Mouse (Mus musculus) cortical plate, adult 2 months (tissue): ENCODE data around the gene Ssc5d.

Experiments used
- CTCF ChIP-seq: fragments of 200-500 bp; IDR thresholded peaks from 2 replicates; pipeline ENCODE4 v1.5.1; 2011; ENCODE audit warnings: mild to moderate bottlenecking, control low read depth, low read length; ENCODE audit not compliant: insufficient read depth; ENCODE audit errors: extremely low read depth
- POLR2A ChIP-seq: fragments of 200-500 bp; IDR thresholded peaks from 2 replicates; pipeline ENCODE4 v1.6.1; 2011; ENCODE audit warnings: mild to moderate bottlenecking, low read length, control low read depth; ENCODE audit not compliant: insufficient read depth; ENCODE audit errors: extremely low read depth

DNA sequence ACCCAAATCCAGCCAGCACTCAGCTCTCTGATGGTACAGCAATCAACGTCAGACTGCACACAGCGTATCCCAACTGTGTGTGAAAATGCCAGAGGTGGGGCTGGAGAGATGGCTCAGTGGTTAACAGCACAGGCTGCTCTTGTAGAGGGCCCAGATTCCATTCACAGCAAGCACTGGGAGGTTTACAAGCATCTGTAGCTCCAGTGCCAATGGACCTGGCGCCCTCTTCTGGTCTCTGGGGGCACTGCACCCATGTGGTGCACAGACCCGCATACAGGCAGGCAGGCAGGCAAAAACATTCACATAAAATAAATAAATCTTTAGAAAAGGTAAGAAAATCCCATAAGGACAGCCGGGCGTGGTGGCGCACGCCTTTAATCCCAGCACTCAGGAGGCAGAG is 24.4 kb upstream of the Ssc5d start:
- TF ChIP-seq POLR2A (no peak), CTCF (0 out of 2 replicates have a peak, but pooled peaks have one; percentile 22)
